ENCODE assay signal across 8 mouse cellular contexts in the genomic region with DNA sequence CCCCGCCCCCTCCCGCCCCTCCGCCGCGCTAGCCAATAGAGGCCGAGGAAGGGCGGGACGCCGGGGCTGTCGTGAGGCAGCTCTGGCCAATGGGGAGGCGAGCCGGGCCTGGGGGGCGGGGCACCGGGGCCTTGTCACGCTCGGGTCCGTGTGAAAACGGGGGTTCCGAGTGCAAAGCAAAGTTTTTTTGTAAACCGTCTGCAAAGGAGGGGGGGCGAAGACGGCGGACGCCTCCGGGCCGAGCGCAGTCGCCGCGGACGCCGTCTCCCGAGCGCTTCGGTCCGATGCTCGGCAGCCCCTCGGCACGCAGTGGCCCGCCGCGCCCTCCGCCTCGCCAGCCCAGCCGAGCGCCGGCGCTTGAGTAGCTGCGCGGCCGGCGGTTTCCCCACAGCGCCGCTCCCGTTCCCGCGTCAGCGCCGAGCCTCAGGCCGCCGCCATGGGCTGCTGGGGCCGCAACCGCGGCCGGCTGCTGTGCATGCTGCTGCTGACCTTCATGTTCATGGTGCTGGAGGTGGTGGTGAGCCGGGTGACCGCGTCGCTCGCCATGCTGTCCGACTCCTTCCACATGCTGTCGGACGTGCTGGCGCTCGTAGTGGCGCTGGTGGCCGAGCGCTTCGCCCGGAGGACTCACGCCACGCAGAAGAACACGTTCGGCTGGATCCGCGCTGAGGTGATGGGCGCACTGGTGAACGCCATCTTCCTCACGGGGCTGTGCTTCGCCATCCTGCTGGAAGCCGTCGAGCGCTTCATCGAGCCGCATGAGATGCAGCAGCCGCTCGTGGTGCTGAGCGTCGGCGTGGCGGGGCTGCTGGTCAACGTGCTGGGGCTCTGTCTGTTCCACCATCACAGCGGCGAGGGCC. TPM values are rescaled to one million over a fixed set of nuclear protein-coding genes. Genes with fewer than 3 reads are reported as not detected.
DNase-seq lines count a peak whose midpoint lies in the region; ATAC-seq and TF ChIP-seq lines count a peak whose summit lies in the region.

A gene (plus strand): TSS at position 197 of the 860 bp plus-strand sequence.

- TF ChIP-seq EP300 in CH12.LX (IDR thresholded peaks at IDR 0.05; ENCODE audit: low read length), result no peak
- TF ChIP-seq EP300 in liver, postnatal 0 days (IDR thresholded peaks at IDR 0.05; ENCODE audit: low read depth), result no peak

- intact Hi-C loops in heart, postnatal 10 days (cut with DNase I), result loop anchor here (1.0 to 5.0 kb wide), 2 partner anchors 72 to 330 kb away; a partner anchor contains a TSS

- H3K9ac ChIP-seq in CH12.LX (ENCODE audit: insufficient read depth, low read depth), result peak within 1 kb of the TSS; percentile 72
- peak within 1 kb of the TSS; percentile 77 for H3K9ac ChIP-seq in forebrain, embryonic 12.5 days
- H3K9ac ChIP-seq in liver, postnatal 0 days (replicated peaks), result peak within 1 kb of the TSS; percentile 75
- peak within 1 kb of the TSS; percentile 82 for H3K9ac ChIP-seq in neural tube, embryonic 14.5 days (replicated peaks; ENCODE audit: low read depth, low read length)

- peaks cover 12 to 45% of the 10 kb centered on the region in 2 experiments for H3K4me1 ChIP-seq in CH12.LX (ENCODE audit: control insufficient read depth in 1 of 2, insufficient read depth in 2 of 2)
- peaks cover 44% of the 10 kb centered on the region for H3K4me1 ChIP-seq in forebrain, embryonic 12.5 days
- H3K4me1 ChIP-seq in liver, postnatal 0 days (ENCODE audit: insufficient read depth), result peaks cover 29% of the 10 kb centered on the region
- peaks cover 30% of the 10 kb centered on the region for H3K4me1 ChIP-seq in neural tube, embryonic 14.5 days (ENCODE audit: control insufficient read depth, insufficient read depth, low read length)

- no peaks in the 10 kb centered on the region for H3K9me3 ChIP-seq in CH12.LX (replicated peaks; ENCODE audit: low read length)
- H3K9me3 ChIP-seq in forebrain, embryonic 12.5 days, result no peaks in the 10 kb centered on the region
- H3K9me3 ChIP-seq in liver, postnatal 0 days (ENCODE audit: low read length), result no peaks in the 10 kb centered on the region
- H3K9me3 ChIP-seq in neural tube, embryonic 14.5 days (ENCODE audit: control insufficient read depth, low read length), result no peaks in the 10 kb centered on the region

- H3K4me2 ChIP-seq in CH12.LX (ENCODE audit: insufficient read depth, low read depth, poor library complexity, severe bottlenecking), result peak within 1 kb of the TSS; percentile 92
- peak within 1 kb of the TSS; percentile 96 for H3K4me2 ChIP-seq in forebrain, embryonic 12.5 days
- H3K4me2 ChIP-seq in liver, postnatal 0 days (ENCODE audit: low read depth, low read length), result peak within 1 kb of the TSS; percentile 81
- peak within 1 kb of the TSS; percentile 92 for H3K4me2 ChIP-seq in neural tube, embryonic 14.5 days (ENCODE audit: low read depth, low read length)

- under 1% methylated on average over 85 of the region's 104 CpGs for WGBS in forebrain, embryonic 12.5 days
- 1% methylated on average over 102 of the region's 104 CpGs for WGBS in large intestine, adult 2 months
- WGBS in liver, postnatal 0 days (ENCODE audit: insufficient replicate concordance), result 2% methylated on average over 85 of the region's 104 CpGs
- 0% methylated on average over 86 of the region's 104 CpGs for whole genome bisulfite sequencing in neural tube, embryonic 14.5 days

- peaks cover 10% of the 10 kb centered on the region for H3K27me3 ChIP-seq in CH12.LX (replicated peaks)
- 0 out of 2 replicates have a peak, but pooled peaks cover 7% of the 10 kb centered on the region for H3K27me3 ChIP-seq in forebrain, embryonic 12.5 days
- no peaks in the 10 kb centered on the region for H3K27me3 ChIP-seq in liver, postnatal 0 days (ENCODE audit: insufficient read depth, low read length)
- no peaks in the 10 kb centered on the region; the same call in none of the 2 replicates for H3K27me3 ChIP-seq in neural tube, embryonic 14.5 days (ENCODE audit: control insufficient read depth, insufficient read depth, low read length)

- peak; percentile 79 for TF ChIP-seq POLR2A in CH12.LX (IDR thresholded peaks at IDR 0.05; ENCODE audit: low read depth, low read length)

- peak within 1 kb of the TSS; percentile 24; the same call in 1 of the 2 replicates for H3K27ac ChIP-seq in CH12.LX (ENCODE audit: insufficient read depth, low read depth)
- H3K27ac ChIP-seq in forebrain, embryonic 12.5 days, result peak within 1 kb of the TSS; percentile 90
- peak within 1 kb of the TSS; percentile 87 for H3K27ac ChIP-seq in liver, postnatal 0 days (ENCODE audit: low read depth)
- H3K27ac ChIP-seq in neural tube, embryonic 14.5 days (ENCODE audit: low read depth, low read length), result peak within 1 kb of the TSS; percentile 81

- H3K36me3 ChIP-seq in CH12.LX (replicated peaks in 1 of 2; ENCODE audit: control insufficient read depth in 1 of 2, insufficient read depth in 1 of 2, low read length in 1 of 2), result peaks cover 10 to 21% of the 10 kb centered on the region in 2 experiments
- peaks cover 17% of the 10 kb centered on the region for H3K36me3 ChIP-seq in forebrain, embryonic 12.5 days (replicated peaks)
- H3K36me3 ChIP-seq in liver, postnatal 0 days (replicated peaks; ENCODE audit: insufficient read depth, low read length), result peaks cover 10% of the 10 kb centered on the region
- H3K36me3 ChIP-seq in neural tube, embryonic 14.5 days (ENCODE audit: control insufficient read depth, insufficient read depth, low read length), result peaks cover 7% of the 10 kb centered on the region; the same call in 1 of the 2 replicates

- dilution Hi-C loops in CH12.LX (cut with MboI; ENCODE audit: extremely low pct_ligation_motif_present, extremely low pct_unique_long_range_greater_than_20kb, low sequenced_read_pairs), result no loop called here

- no peak for TF ChIP-seq RAD21 in CH12.LX (IDR thresholded peaks at IDR 0.05; ENCODE audit: low read depth, low read length)

- H3K4me3 ChIP-seq in CH12.LX (replicated peaks in 1 of 3; ENCODE audit: low read depth in 2 of 3, low read length in 2 of 3, poor library complexity in 1 of 3), result peak within 1 kb of the TSS; percentile 81 to 95 (median 85)
- peak within 1 kb of the TSS; percentile 70 for H3K4me3 ChIP-seq in forebrain, embryonic 12.5 days (replicated peaks)
- H3K4me3 ChIP-seq in liver, postnatal 0 days (ENCODE audit: low read depth, low read length), result peak within 1 kb of the TSS; percentile 65
- H3K4me3 ChIP-seq in neural tube, embryonic 14.5 days (ENCODE audit: low read depth, low read length), result peak within 1 kb of the TSS; percentile 93

- ATAC-seq in forebrain, embryonic 12.5 days (ENCODE audit: low FRiP score), result peak; percentile 99
- peak; percentile 95 for ATAC-seq in liver, postnatal 0 days
- ATAC-seq in neural tube, embryonic 14.5 days (ENCODE audit: low read depth), result peak; percentile 99

- peak; percentile 96 for DNase-seq in CH12.LX (ENCODE audit: extremely low read depth)
- DNase-seq in c-Kit-positive CD71-positive TER-119-negative erythroid progenitor cells, embryonic 14.5 days (ENCODE audit: low read depth), result peak; percentile 90
- DNase-seq in heart, postnatal 10 days, result peak; percentile 99
- DNase-seq in large intestine, adult 2 months (ENCODE audit: low read depth, low spot score), result no peak
- peak; percentile 100 for DNase-seq in liver, postnatal 0 days
- peak; percentile 100 for DNase-seq in testis, postnatal 10 days (ENCODE audit: low spot score)

- 0 out of 2 replicates have a peak, but pooled peaks cover 2% of the 10 kb centered on the region for H3K79me2 ChIP-seq in CH12.LX (replicated peaks; ENCODE audit: control insufficient read depth, extremely low read depth, insufficient read depth, poor library complexity, severe bottlenecking)

- in situ Hi-C loops in CH12.LX (cut with MboI; ENCODE audit: low pct_ligation_motif_present, low pct_unique_long_range_greater_than_20kb, low sequenced_read_pairs), result no loop called here

- no peak; a peak in 1 of 4 replicates for TF ChIP-seq CTCF in CH12.LX (conservative IDR thresholded peaks at IDR 0.05 in 1 of 2, IDR thresholded peaks at IDR 0.05 in 1 of 2; ENCODE audit: low read depth in 2 of 2, low read length in 2 of 2)
- no peak for TF ChIP-seq CTCF in liver, postnatal 0 days (IDR thresholded peaks at IDR 0.05; ENCODE audit: low read depth)

TF ChIP-seq in CH12.LX, 34 proteins besides CTCF, POLR2A, EP300 and RAD21 (continues in another document):
- TF ChIP-seq PAX5 (IDR thresholded peaks at IDR 0.05; ENCODE audit: low read length), result no peak
- TF ChIP-seq ZMIZ1 (IDR thresholded peaks at IDR 0.05; ENCODE audit: low read depth, low read length), result no peak; the same call in 1 of the 2 replicates
- TF ChIP-seq ETS1 (conservative IDR thresholded peaks at IDR 0.05; ENCODE audit: low read depth, low read length), result no peak
- TF ChIP-seq HCFC1 (IDR thresholded peaks at IDR 0.05; ENCODE audit: low read depth, low read length), result no peak; the same call in 1 of the 2 replicates
- 0 out of 2 replicates have a peak, but pooled peaks have one; percentile 20 for TF ChIP-seq TCF12 (IDR thresholded peaks at IDR 0.05; ENCODE audit: low read depth, low read length)
- TF ChIP-seq MXI1 (IDR thresholded peaks at IDR 0.05; ENCODE audit: low read depth, low read length), result peak; percentile 68
- TF ChIP-seq JUN (IDR thresholded peaks at IDR 0.05; ENCODE audit: insufficient read depth, low read depth, low read length), result no peak
- TF ChIP-seq CHD2 (IDR thresholded peaks at IDR 0.05; ENCODE audit: low read length), result 0 out of 2 replicates have a peak, but pooled peaks have one; percentile 43
- TF ChIP-seq KAT2A (IDR thresholded peaks at IDR 0.05; ENCODE audit: insufficient replicate concordance, low read length), result no peak
- 0 out of 2 replicates have a peak, but pooled peaks have one; percentile 21 for TF ChIP-seq TBP (conservative IDR thresholded peaks at IDR 0.05; ENCODE audit: low read depth, low read length)
- no peak for TF ChIP-seq MEF2A (IDR thresholded peaks at IDR 0.05; ENCODE audit: borderline replicate concordance, low read depth, low read length)
- TF ChIP-seq ZNF384 (IDR thresholded peaks at IDR 0.05; ENCODE audit: low read depth, low read length), result peak; percentile 79
- no peak for TF ChIP-seq USF2 (conservative IDR thresholded peaks at IDR 0.05; ENCODE audit: low read depth, low read length)
- TF ChIP-seq E2F4 (IDR thresholded peaks at IDR 0.05; ENCODE audit: insufficient replicate concordance, low read depth, low read length), result no peak
- no peak for TF ChIP-seq BHLHE40 (IDR thresholded peaks at IDR 0.05; ENCODE audit: low read depth, low read length)
- no peak for TF ChIP-seq ZC3H11A (IDR thresholded peaks at IDR 0.05; ENCODE audit: low read depth, low read length)

RNA-seq across cellular contexts. Expression of the gene that starts here (rescaled TPM):
- total RNA-seq in CH12.LX (2012; rRNA removed), result 4.5 and 4.6 TPM in 2 replicates
- 8.9 and 9.4 TPM in 2 replicates for total RNA-seq in CH12.LX (2014; rRNA removed)
- 12.7 and 15.8 TPM in 2 replicates for polyA plus RNA-seq in CH12.LX (2012; ENCODE audit: insufficient read length, low read depth)
- polyA plus RNA-seq in forebrain, embryonic 12.5 days (2016; fragmentation: Nextera tagmentation; extraction: Ambion mirVana), result 2.4 and 4.2 TPM in 2 replicates
- 10 to 100 TPM; 26.3 to 31.3 TPM for total RNA-seq in heart, postnatal 10 days (2021)
- polyA plus RNA-seq in large intestine, adult 2 months (2012; rRNA removed), result 15.2 and 19.8 TPM in 2 replicates
- polyA plus RNA-seq in liver, postnatal 0 days (2015; fragmentation: Nextera tagmentation; extraction: Ambion mirVana), result 4.3 and 7.0 TPM in 2 replicates
- polyA plus RNA-seq in neural tube, embryonic 14.5 days (2014; fragmentation: Nextera tagmentation; extraction: Ambion mirVana), result 2.1 and 2.8 TPM in 2 replicates

Comparison
In these comparisons a context has a peak if more than half of its experiments do, and no peak if none do; other contexts are left out.
1. H3K27ac ChIP-seq: peak in every context shown above with its lines; median percentile 90 in forebrain, embryonic 12.5 days; 87 in liver, postnatal 0 days; 81 in neural tube, embryonic 14.5 days; 24 in CH12.LX.